Mouse (Mus musculus) heart, adult 2 months (tissue): ENCODE results near the gene Gan. TPM values are rescaled to one million over a fixed set of nuclear protein-coding genes. Genes with fewer than 3 reads are reported as not detected.

Source experiments
- DNase-seq, 2 experiments: peaks; one replicate each; pipeline ENCODE4 v3.0.0; 2021
- H3K27ac ChIP-seq: fragments of 200-600 bp; 2 replicates; pipeline ENCODE4 v1.8.1; 2022
- H3K27me3 ChIP-seq: fragments of 200-500 bp; 2 replicates; pipeline ENCODE4 v1.6.1; 2012; ENCODE audit warnings: mild to moderate bottlenecking, low read length, inconsistent platforms, mixed read lengths; ENCODE audit not compliant: control insufficient read depth, insufficient read depth
- H3K36me3 ChIP-seq: fragments of 200-500 bp; 2 replicates; pipeline ENCODE4 v1.6.1; 2012; ENCODE audit warnings: low read length, inconsistent platforms; ENCODE audit not compliant: control insufficient read depth, insufficient read depth
- H3K4me1 ChIP-seq: fragments of 200-500 bp; 2 replicates; pipeline ENCODE4 v1.6.1; 2011; ENCODE audit warnings: low read length; ENCODE audit not compliant: control insufficient read depth, insufficient read depth
- H3K4me3 ChIP-seq: fragments of 200-600 bp; 2 replicates; pipeline ENCODE4 v1.8.1; 2022
- H3K79me2 ChIP-seq: fragments of 200-500 bp; replicated peaks from 2 replicates; pipeline ENCODE4 v1.6.1; 2012; ENCODE audit warnings: mild to moderate bottlenecking, inconsistent platforms, low read length, moderate library complexity, mixed read lengths; ENCODE audit not compliant: control insufficient read depth, insufficient read depth
- H3K9ac ChIP-seq: fragments of 200-500 bp; 2 replicates; pipeline ENCODE4 v1.6.1; 2012; ENCODE audit warnings: low read depth, mild to moderate bottlenecking, control low read depth, inconsistent platforms, low read length, mixed read lengths
- CTCF ChIP-seq: fragments of 200-600 bp; IDR thresholded peaks from 2 replicates; pipeline ENCODE4 v1.8.1; 2022; ENCODE audit warnings: antibody characterized with exemption, mild to moderate bottlenecking, moderate library complexity
- EP300 ChIP-seq: fragments of 200-500 bp; IDR thresholded peaks from 2 replicates; pipeline ENCODE4 v1.6.1; 2011; ENCODE audit warnings: low read depth, low read length, control low read depth; ENCODE audit not compliant: insufficient read depth
- POLR2A ChIP-seq: fragments of 200-500 bp; IDR thresholded peaks from 2 replicates; pipeline ENCODE4 v1.6.1; 2011; ENCODE audit warnings: mild to moderate bottlenecking, low read depth, low read length, control low read depth; ENCODE audit not compliant: insufficient read depth
- WGBS: fragments of 180-500 bp; shearing (Covaris S2); methylation state at CpG from one replicate; pipeline ENCODE4 v1.1.7; 2018; 5-methylcytosine and 5-hydroxymethylcytosine counted together
- intact Hi-C: fragments of 180-260 bp; cut with DNase I; formaldehyde crosslinking; loops from one replicate; pipeline ENCODE4 v1.15.1; 2025
- polyA plus RNA-seq: library from polyadenylated mRNA; depleted of rRNA; stranded (reverse); fragments of >200 nt; gene quantifications from 2 replicates; pipeline ENCODE4 v1.2.3, GENCODE M21; 2012
- total RNA-seq, 2 experiments: library from RNA; stranded (reverse); gene quantifications; 2 replicates each; pipeline ENCODE4 v1.2.3; 2021

Gan gene
- total and polyA plus RNA-seq, 3 experiments, result 1.7 to 5.2 (median 4.2) TPM

GRCm38 (mm10) chr8:117200346-117200745, 42.4 kb downstream of the Gan start:
- Histone ChIP-seq H3K36me3 (no peaks in the 10 kb centered on the region), H3K27ac (no peak overlapping the region), H3K9ac (peak overlapping the region; percentile 29; the same call in 1 of the 2 replicates), H3K4me3 (no peak overlapping the region), H3K4me1 (peaks cover 19% of the 10 kb centered on the region), H3K27me3 (no peaks in the 10 kb centered on the region), H3K79me2 (no peaks in the 10 kb centered on the region)
- DNase-seq, result no peak
- no peak for TF ChIP-seq POLR2A
- intact Hi-C loops, result no loop called here
- WGBS, result 41% methylated on average over 13 of the region's 13 CpGs

- TF ChIP-seq EP300 (no peak), CTCF (no peak), POLR2A (no peak)
- H3K27ac ChIP-seq, result no peak overlapping the region
- WGBS, result 62% methylated on average over 9 of the region's 9 CpGs
- intact Hi-C loops, result no loop called here
- H3K9ac ChIP-seq, result no peak overlapping the region
- DNase-seq, result no peak
- H3K4me3 ChIP-seq, result no peak overlapping the region
- peaks cover 19% of the 10 kb centered on the region for H3K4me1 ChIP-seq
- H3K79me2 ChIP-seq, result no peaks in the 10 kb centered on the region
- no peaks in the 10 kb centered on the region for H3K27me3 ChIP-seq
- H3K36me3 ChIP-seq, result no peaks in the 10 kb centered on the region
Observed at GRCm38 (mm10) chr8:117200803-117201202, 42.9 kb downstream of the Gan start.

GRCm38 (mm10) chr8:117201221-117202017, 43.5 kb downstream of the Gan start:
- H3K27ac ChIP-seq, result no peak overlapping the region
- H3K9ac ChIP-seq, result no peak overlapping the region
- H3K4me1 ChIP-seq, result peaks cover 19% of the 10 kb centered on the region
- no peaks in the 10 kb centered on the region for H3K27me3 ChIP-seq
- H3K4me3 ChIP-seq, result no peak overlapping the region
- no peak for DNase-seq
- no peaks in the 10 kb centered on the region for H3K36me3 ChIP-seq
- 67% methylated on average over 19 of the region's 19 CpGs for WGBS
- TF ChIP-seq POLR2A (no peak), CTCF (no peak), EP300 (no peak)
- intact Hi-C loops, result no loop called here
- H3K79me2 ChIP-seq, result no peaks in the 10 kb centered on the region

DNA sequence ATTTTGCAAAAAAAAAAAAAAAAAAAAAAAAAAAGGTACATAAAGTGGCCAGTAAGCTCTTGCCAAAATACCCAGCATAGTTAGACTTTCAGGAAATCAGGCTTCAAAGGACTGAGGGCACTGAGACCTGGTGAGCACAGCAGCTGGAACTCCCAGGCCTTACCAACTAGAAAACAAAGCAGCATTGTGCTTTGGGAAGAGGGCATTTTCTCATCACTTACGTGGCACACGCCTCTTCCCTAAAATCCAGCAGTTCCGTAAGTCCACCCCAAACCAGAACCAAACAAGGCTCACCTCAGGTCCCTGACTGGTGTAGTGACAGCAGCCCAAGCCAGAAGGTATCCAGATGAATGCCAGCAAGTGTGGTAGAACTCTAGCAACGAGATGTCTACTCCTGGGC, 45.1 kb downstream of the Gan start:
- intact Hi-C loops, result no loop called here
- Histone ChIP-seq H3K27me3 (no peaks in the 10 kb centered on the region), H3K4me1 (peaks cover 17% of the 10 kb centered on the region), H3K79me2 (no peaks in the 10 kb centered on the region), H3K4me3 (no peak overlapping the region), H3K36me3 (no peaks in the 10 kb centered on the region), H3K27ac (no peak overlapping the region), H3K9ac (no peak overlapping the region)
- WGBS, result 97% methylated on average over 4 of the region's 4 CpGs
- no peak for TF ChIP-seq EP300
- no peak for TF ChIP-seq POLR2A
- TF ChIP-seq CTCF, result no peak
- DNase-seq, result no peak

DNA sequence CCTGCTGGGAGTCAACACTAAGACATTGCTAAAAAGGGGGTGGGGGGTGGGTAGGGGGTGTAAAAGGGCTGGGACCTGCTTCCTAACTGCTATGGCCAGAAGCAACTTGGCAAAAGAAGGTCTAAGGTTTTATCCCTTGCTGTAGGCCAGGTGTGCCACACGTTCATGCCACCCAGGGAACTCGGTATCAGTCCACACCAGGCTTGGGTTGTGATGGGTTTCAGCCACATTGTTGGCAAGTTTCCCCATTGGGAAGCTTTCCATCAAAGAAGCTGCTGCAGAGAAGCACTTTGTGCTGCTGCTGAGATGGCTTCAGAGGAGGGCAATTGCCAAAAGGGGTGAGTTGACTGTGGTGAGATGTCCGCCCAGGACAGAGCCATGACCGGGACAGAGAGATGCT, 47.9 kb downstream of the Gan start:
- Histone ChIP-seq H3K9ac (no peak overlapping the region), H3K4me1 (peaks cover 6% of the 10 kb centered on the region), H3K79me2 (no peaks in the 10 kb centered on the region), H3K27me3 (no peaks in the 10 kb centered on the region), H3K27ac (no peak overlapping the region), H3K4me3 (no peak overlapping the region), H3K36me3 (no peaks in the 10 kb centered on the region)
- WGBS, result 70% methylated on average over 4 of the region's 4 CpGs
- DNase-seq, result no peak
- TF ChIP-seq EP300 (no peak), CTCF (no peak), POLR2A (no peak)
- intact Hi-C loops, result no loop called here

DNA sequence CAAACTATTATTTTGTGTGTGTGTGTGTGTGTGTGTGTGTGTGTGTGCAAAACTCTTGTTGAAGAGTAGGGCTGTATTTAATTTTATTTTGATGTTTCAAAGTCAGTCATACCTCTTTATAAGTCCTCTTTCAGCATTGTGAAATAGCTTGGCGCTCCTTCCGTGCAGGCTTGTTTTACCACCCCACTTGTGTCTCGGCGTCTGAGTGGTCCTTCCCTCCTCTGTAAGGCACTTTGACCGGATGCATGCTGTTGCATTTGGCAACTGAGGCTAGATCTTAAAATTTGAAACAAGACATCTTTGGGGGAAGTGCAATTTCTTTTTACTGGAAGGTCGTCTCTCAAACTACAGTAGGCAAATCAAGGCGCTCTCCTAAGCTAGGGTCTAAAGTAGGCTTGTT, 48.7 kb downstream of the Gan start:
- no peak overlapping the region for H3K9ac ChIP-seq
- H3K27ac ChIP-seq, result no peak overlapping the region
- H3K4me3 ChIP-seq, result no peak overlapping the region
- no peaks in the 10 kb centered on the region for H3K79me2 ChIP-seq
- H3K4me1 ChIP-seq, result peaks cover 1% of the 10 kb centered on the region
- H3K27me3 ChIP-seq, result no peaks in the 10 kb centered on the region
- H3K36me3 ChIP-seq, result no peaks in the 10 kb centered on the region
- intact Hi-C loops, result no loop called here
- no peak for DNase-seq
- 89% methylated on average over 7 of the region's 7 CpGs for WGBS
- TF ChIP-seq CTCF (no peak), POLR2A (no peak), EP300 (no peak)
